Mouse (Mus musculus) B cell, adult 67 days (primary cell): Measurements from ENCODE around the gene Serpinb6d. TPM values are rescaled to one million over a fixed set of nuclear protein-coding genes. Genes with fewer than 3 reads are reported as not detected.

Source experiments
- total RNA-seq, 2 experiments: library from RNA; stranded (reverse); gene quantifications; 4 replicates each; pipeline ENCODE4 v1.2.4; 2023

The Serpinb6d gene
- total RNA-seq: not detected

GRCm38 (mm10) chr13:33661105-33661504, at the start of gene Serpinb6d:
TSS of gene Serpinb6d (plus strand) at chr13:33661405.

Other genes with a start within 250 kb of the Serpinb6d start
- gene Serpinb9g, start 176.6 kb upstream of the Serpinb6d start, total RNA-seq: not detected
- gene Serpinb6e, start 182.0 kb downstream of the Serpinb6d start, total RNA-seq: not detected
- gene Serpinb6c, start 244.3 kb downstream of the Serpinb6d start, total RNA-seq: not detected